Mouse (Mus musculus) spleen, adult 2 months (tissue): Measurements from ENCODE around the gene Rps6kb2.

Experiments
- CTCF ChIP-seq: fragments of 200-500 bp; IDR thresholded peaks from 2 replicates; pipeline ENCODE4 v1.5.1; 2011; ENCODE audit warnings: mild to moderate bottlenecking, inconsistent platforms; ENCODE audit not compliant: insufficient read depth, insufficient read length, insufficient replicate concordance; ENCODE audit errors: extremely low read depth
- POLR2A ChIP-seq: fragments of 200-500 bp; IDR thresholded peaks from 2 replicates; pipeline ENCODE4 v1.6.1; 2011; ENCODE audit warnings: low read depth, low read length, inconsistent platforms

DNA sequence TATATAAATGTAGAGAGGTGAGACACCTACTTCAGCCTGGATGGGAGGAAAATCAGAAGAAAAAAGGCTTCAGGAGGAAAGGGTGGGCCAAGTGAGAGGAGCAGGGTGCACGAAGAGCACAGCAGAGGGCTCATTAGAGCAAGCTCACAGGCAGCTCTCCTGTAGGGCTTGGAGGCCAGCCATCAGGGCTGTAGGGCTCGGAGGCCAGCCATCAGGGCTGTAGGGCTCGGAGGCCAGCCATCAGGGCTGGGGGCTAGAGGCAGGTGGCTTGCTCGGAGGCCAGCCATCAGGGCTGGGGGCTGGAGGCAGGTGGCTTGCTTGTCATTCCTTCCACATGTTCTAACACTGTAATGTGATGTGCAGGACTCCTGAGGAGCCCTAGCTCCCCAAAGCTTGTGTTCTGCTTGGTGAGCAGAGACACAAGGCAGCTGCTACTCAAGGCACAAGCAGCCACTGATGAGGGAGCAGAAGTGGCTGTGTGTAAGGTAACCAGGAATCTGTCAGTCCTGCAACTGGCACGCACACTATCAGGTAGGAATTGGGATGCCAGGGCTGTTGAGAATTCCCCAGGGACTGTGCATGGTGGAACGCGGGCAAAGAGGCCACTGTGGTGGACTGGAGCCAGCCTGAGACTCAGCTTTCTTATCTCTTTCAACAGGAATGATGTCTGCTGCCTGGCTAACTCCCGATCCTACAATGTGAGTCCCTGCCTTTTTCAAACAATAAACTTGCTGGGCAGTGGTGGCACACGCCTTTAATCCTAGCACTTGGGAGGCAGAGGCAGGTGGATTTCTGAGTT is 3.7 kb upstream of the Rps6kb2 start:
- TF ChIP-seq POLR2A (no peak), CTCF (no peak)
